Mouse (Mus musculus) C2C12 (cell line): ENCODE results near the gene Shisa4. TPM values are rescaled to one million over a fixed set of nuclear protein-coding genes. Genes with fewer than 3 reads are reported as not detected.

Experiments
- H3K27me3 ChIP-seq: one replicate; pipeline ENCODE4 v1.6.1; 2011; ENCODE audit not compliant: control insufficient read depth, insufficient read depth, insufficient read length
- H3K36me3 ChIP-seq: one replicate; pipeline ENCODE4 v1.6.1; 2011; ENCODE audit not compliant: control insufficient read depth, insufficient read depth
- H3K4me3 ChIP-seq: one replicate; pipeline ENCODE4 v1.5.1; 2011; ENCODE audit warnings: mild to moderate bottlenecking, control low read depth; ENCODE audit not compliant: poor library complexity, insufficient read depth, severe bottlenecking
- H3K79me2 ChIP-seq: one replicate; pipeline ENCODE4 v1.6.1; 2011; ENCODE audit not compliant: control insufficient read depth, insufficient read depth
- H3K79me3 ChIP-seq: one replicate; pipeline ENCODE4 v1.6.1; 2011; ENCODE audit warnings: low read depth, control low read depth
- H3ac ChIP-seq: one replicate; pipeline ENCODE3; 2011; ENCODE audit warnings: low read depth; ENCODE audit not compliant: control insufficient read depth, insufficient read length
- CEBPB ChIP-seq: IDR thresholded peaks from one replicate; pipeline ENCODE4 v1.6.1; 2011; ENCODE audit warnings: low read depth, mild to moderate bottlenecking, control low read depth, moderate library complexity
- CTCF ChIP-seq: IDR thresholded peaks from one replicate; pipeline ENCODE4 v1.5.1; 2011; ENCODE audit not compliant: control insufficient read depth, insufficient read depth, insufficient read length
- FOSL1 ChIP-seq: IDR thresholded peaks from one replicate; pipeline ENCODE4 v1.8.0; 2011; ENCODE audit warnings: mild to moderate bottlenecking, low read length; ENCODE audit not compliant: poor library complexity, insufficient read depth, severe bottlenecking
- MAX ChIP-seq: IDR thresholded peaks from one replicate; pipeline ENCODE4 v1.6.1; 2011; ENCODE audit warnings: mild to moderate bottlenecking, control low read depth
- MYOD1 ChIP-seq: IDR thresholded peaks from one replicate; pipeline ENCODE4 v1.6.1; 2011; ENCODE audit warnings: low read depth; ENCODE audit not compliant: control insufficient read depth, insufficient read length
- MYOG ChIP-seq: IDR thresholded peaks from one replicate; pipeline ENCODE4 v1.6.1; 2011; ENCODE audit not compliant: control insufficient read depth, insufficient read length; ENCODE audit errors: extremely low read depth
- USF1 ChIP-seq: IDR thresholded peaks from one replicate; pipeline ENCODE4 v1.6.1; 2011; ENCODE audit warnings: low read depth, mild to moderate bottlenecking, control low read depth, moderate library complexity
- polyA plus RNA-seq: library from polyadenylated mRNA; unstranded; fragments of >200 nt; fragmentation: generic; extraction: Trizol; gene quantifications from one replicate; pipeline ENCODE4 v1.2.1, GENCODE M21; 2012; ENCODE audit warnings: missing spikeins

Gene Shisa4
- polyA plus RNA-seq, 1 experiment: 33.2 TPM

DNA sequence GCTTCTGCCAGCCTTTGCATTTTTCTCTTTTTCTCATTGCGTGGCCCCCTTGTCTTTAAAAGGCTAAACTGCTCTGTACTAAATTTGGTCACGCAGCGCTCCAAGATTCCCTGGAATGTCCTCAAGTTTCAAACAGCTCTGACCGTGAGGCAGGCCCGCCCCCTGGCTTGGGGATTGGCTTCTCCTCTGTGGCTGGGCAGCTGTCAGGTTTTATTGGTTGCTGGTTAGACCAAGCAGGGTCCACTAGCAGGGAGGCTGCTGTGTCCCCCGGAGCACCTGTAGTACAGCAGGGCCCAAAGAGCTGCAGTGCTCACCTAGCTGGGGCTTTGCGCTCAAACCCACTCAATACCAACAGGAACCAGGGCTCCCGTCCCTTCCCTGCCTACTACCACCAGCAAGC is 50.5 kb downstream of the Shisa4 start, which contains the start of gene Lmod1:
Lmod1 (plus strand) TSS at position 237 of the 400 bp plus-strand sequence.
- H3ac ChIP-seq: no peak within 1 kb of the TSS
- peaks cover 6% of the 10 kb centered on the region for H3K27me3 ChIP-seq
- no peak within 1 kb of the TSS for H3K4me3 ChIP-seq
- TF ChIP-seq USF1 (no peak), FOSL1 (no peak), CTCF (no peak), CEBPB (no peak), MAX (no peak), MYOG (no peak), MYOD1 (no peak)
- no peaks in the 10 kb centered on the region for H3K79me3 ChIP-seq
- H3K36me3 ChIP-seq: no peaks in the 10 kb centered on the region
- H3K79me2 ChIP-seq: no peaks in the 10 kb centered on the region

DNA sequence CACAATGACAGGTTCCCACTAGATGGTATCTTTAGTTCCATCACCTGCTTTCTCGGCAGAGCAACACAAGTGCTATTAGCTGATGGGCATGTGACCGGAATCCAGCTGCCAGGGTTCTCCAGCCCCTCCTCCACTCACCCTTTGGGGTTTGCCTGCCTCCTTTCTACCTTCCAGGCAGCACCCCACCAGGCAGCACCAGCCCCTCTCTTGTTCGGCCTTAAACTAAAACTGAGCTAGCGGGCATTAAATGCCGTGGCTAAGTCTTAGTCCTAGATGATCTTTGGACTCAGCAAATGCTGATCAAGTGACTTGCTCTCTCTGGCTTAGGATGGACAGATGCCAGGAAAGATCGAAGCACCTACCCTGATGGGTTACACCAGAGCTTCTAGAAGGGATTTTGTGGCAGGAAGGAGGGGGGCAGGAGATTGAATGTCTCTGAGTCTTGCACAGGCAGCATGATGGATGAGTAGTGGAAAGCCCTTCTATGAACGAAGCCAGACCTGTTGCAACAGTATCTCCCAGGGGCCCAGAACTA is 51.6 kb downstream of the Shisa4 start:
- Histone ChIP-seq H3K79me2 (no peaks in the 10 kb centered on the region), H3K4me3 (no peak overlapping the region), H3K79me3 (no peaks in the 10 kb centered on the region), H3ac (no peak overlapping the region), H3K27me3 (peaks cover 6% of the 10 kb centered on the region), H3K36me3 (no peaks in the 10 kb centered on the region)
- TF ChIP-seq CEBPB (no peak), USF1 (no peak), CTCF (no peak), MAX (no peak), FOSL1 (no peak), MYOG (no peak), MYOD1 (no peak)

Other genes starting within 250 kb of the Shisa4 start
- 0.80 TPM for gene Ptpn7, start 242.5 kb downstream of the Shisa4 start, polyA plus RNA-seq
- 51.4 TPM for gene Arl8a, start 228.4 kb downstream of the Shisa4 start, polyA plus RNA-seq
- gene Gpr37l1, start 207.6 kb downstream of the Shisa4 start, polyA plus RNA-seq: not detected
- gene Elf3, start 116.7 kb downstream of the Shisa4 start, polyA plus RNA-seq: not detected
- 29.4 TPM for gene Rnpep, start 91.2 kb downstream of the Shisa4 start, polyA plus RNA-seq
- gene Timm17a, start 61.5 kb downstream of the Shisa4 start, polyA plus RNA-seq: 218 TPM
- 1.9 TPM for gene Lmod1, start 50.4 kb downstream of the Shisa4 start, polyA plus RNA-seq
- gene Ipo9, start 55.3 kb upstream of the Shisa4 start, polyA plus RNA-seq: 61.5 TPM
- gene Nav1, start 232.1 kb upstream of the Shisa4 start, polyA plus RNA-seq: 22.2 TPM